9 mouse cellular contexts compared by ENCODE assay signal in the genomic region with DNA sequence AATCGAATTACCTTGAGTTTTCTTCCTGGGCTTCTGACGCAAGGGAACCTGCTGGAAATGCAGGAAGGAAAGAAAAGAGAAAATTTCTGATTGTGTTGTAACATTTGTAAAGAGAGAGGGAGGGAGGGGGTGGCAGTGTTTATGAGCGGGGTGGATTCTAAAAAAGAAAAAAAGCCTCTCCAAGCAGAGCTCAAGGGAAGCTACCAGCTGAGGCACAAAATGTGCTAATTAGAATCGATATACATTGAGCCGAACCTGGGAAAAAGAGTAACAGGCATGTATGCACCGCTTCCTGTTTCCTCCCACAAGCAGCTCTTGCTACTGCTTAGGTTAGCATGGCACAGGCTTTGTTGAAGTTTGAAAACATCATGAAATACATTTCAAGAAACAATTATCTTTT.
DNase-seq lines count a peak whose midpoint lies in the region; ATAC-seq lines count a peak whose summit lies in the region.
"Had no signal": no experiment of that assay in that cellular context is flagged by ENCODE, and none has a peak within 500 bp of the region (broad histone marks: within the 10 kb centered on the region; RNA-seq: fewer than 3 reads in every experiment).

No protein-coding gene starts in this region.

- ATAC-seq in heart, embryonic 16.5 days (replicated peaks; ENCODE audit: extremely low read depth, insufficient read depth, low FRiP score): no peak
- peak; percentile 42 for ATAC-seq in CD4-positive, CD25-positive, alpha-beta regulatory T cell, adult 4 months
- peak; percentile 52; the same call in 1 of the 2 replicates for ATAC-seq in forebrain, embryonic 11.5 days (replicated peaks; ENCODE audit: low FRiP score)
- no peak for ATAC-seq in liver, embryonic 15.5 days (ENCODE audit: insufficient read depth)
- ATAC-seq: Patski had no signal

- intact Hi-C loops in heart, postnatal 14 days (cut with DNase I): no loop called here

- H3K27ac ChIP-seq in heart, embryonic 16.5 days (ENCODE audit: low read length): no peak overlapping the region
- H3K27ac ChIP-seq in forebrain, embryonic 11.5 days (ENCODE audit: low read depth, low read length): no peak overlapping the region
- H3K27ac ChIP-seq in liver, embryonic 15.5 days (replicated peaks): no peak overlapping the region

- H3K9ac ChIP-seq in heart, embryonic 16.5 days (ENCODE audit: low read length): 0 out of 2 replicates have a peak overlapping the region, but pooled peaks have one; percentile 41
- no peak overlapping the region for H3K9ac ChIP-seq in forebrain, embryonic 11.5 days (ENCODE audit: low read length)
- no peak overlapping the region for H3K9ac ChIP-seq in liver, embryonic 15.5 days

- 20% methylated on average over 6 of the region's 6 CpGs for WGBS in heart, embryonic 16.5 days
- 17% methylated on average over 6 of the region's 6 CpGs for WGBS in forebrain, embryonic 11.5 days
- WGBS in liver, embryonic 15.5 days (ENCODE audit: insufficient replicate concordance): 10% methylated on average over 6 of the region's 6 CpGs

- H3K4me1 ChIP-seq in heart, embryonic 16.5 days (ENCODE audit: control insufficient read depth, insufficient read depth, low read length): peaks cover 2% of the 10 kb centered on the region; the same call in 1 of the 2 replicates
- no peaks in the 10 kb centered on the region for H3K4me1 ChIP-seq in forebrain, embryonic 11.5 days (replicated peaks; ENCODE audit: control insufficient read depth, insufficient read depth, low read length)
- H3K4me1 ChIP-seq in liver, embryonic 15.5 days (replicated peaks): no peaks in the 10 kb centered on the region

- peak overlapping the region; percentile 35 for H3K4me3 ChIP-seq in heart, embryonic 16.5 days (ENCODE audit: low read length)
- H3K4me3 ChIP-seq in forebrain, embryonic 11.5 days (ENCODE audit: low read depth, low read length): 0 out of 2 replicates have a peak overlapping the region, but pooled peaks have one; percentile 1
- no peak overlapping the region for H3K4me3 ChIP-seq in liver, embryonic 15.5 days (replicated peaks)

- DNase-seq in heart, postnatal 14 days: no peak
- DNase-seq in forebrain, embryonic 11.5 days (ENCODE audit: low spot score): no peak
- DNase-seq in thymus, postnatal 36 days: peak; percentile 24 to 33
- DNase-seq in ovary, postnatal 14 days (ENCODE audit: low spot score): no peak
- no peak for DNase-seq in gastrocnemius, adult 8-10 months (ENCODE audit: low spot score in 2 of 2)

- H3K36me3 ChIP-seq in heart, embryonic 16.5 days (ENCODE audit: control insufficient read depth, insufficient read depth): no peaks in the 10 kb centered on the region
- no peaks in the 10 kb centered on the region for H3K36me3 ChIP-seq in forebrain, embryonic 11.5 days (ENCODE audit: control insufficient read depth, insufficient read depth, low read length)
- H3K36me3 ChIP-seq in liver, embryonic 15.5 days (replicated peaks): no peaks in the 10 kb centered on the region

- H3K9me3 ChIP-seq in heart, embryonic 16.5 days (replicated peaks; ENCODE audit: control insufficient read depth, low read length): no peaks in the 10 kb centered on the region
- H3K9me3 ChIP-seq in forebrain, embryonic 11.5 days (ENCODE audit: control insufficient read depth, low read length): no peaks in the 10 kb centered on the region
- H3K9me3 ChIP-seq in liver, embryonic 15.5 days (replicated peaks): no peaks in the 10 kb centered on the region

- peak overlapping the region; percentile 54 for H3K4me2 ChIP-seq in heart, embryonic 16.5 days (ENCODE audit: low read depth, low read length)
- H3K4me2 ChIP-seq in forebrain, embryonic 11.5 days (ENCODE audit: low read depth, low read length, severe bottlenecking): peak overlapping the region; percentile 30; the same call in 1 of the 2 replicates
- H3K4me2 ChIP-seq in liver, embryonic 15.5 days: peak overlapping the region; percentile 27

- H3K27me3 ChIP-seq in heart, embryonic 16.5 days (ENCODE audit: control insufficient read depth, insufficient read depth, low read length): no peaks in the 10 kb centered on the region
- no peaks in the 10 kb centered on the region for H3K27me3 ChIP-seq in forebrain, embryonic 11.5 days (ENCODE audit: control insufficient read depth, insufficient read depth, low read length)
- H3K27me3 ChIP-seq in liver, embryonic 15.5 days: no peaks in the 10 kb centered on the region
- H3K27me3 ChIP-seq: Patski had no signal

Comparison
In these comparisons a context has a peak if more than half of its experiments do, and no peak if none do; other contexts are left out.
1. ATAC-seq: peak in CD4-positive, CD25-positive, alpha-beta regulatory T cell, adult 4 months (single experiment) and forebrain, embryonic 11.5 days (single experiment); none in heart, embryonic 16.5 days (single experiment) and liver, embryonic 15.5 days (single experiment).
2. DNase-seq: peak in thymus, postnatal 36 days (2 of 2); none in heart, postnatal 14 days (0 of 2), forebrain, embryonic 11.5 days (single experiment), ovary, postnatal 14 days (single experiment) and gastrocnemius, adult 8-10 months (0 of 2).
3. Peak in every context shown above with its lines, with median percentiles within 50 percentile points of each other: H3K4me2 ChIP-seq.